Mouse (Mus musculus) adrenal gland, postnatal 25 days (tissue): ENCODE results near the gene Best2. TPM values are rescaled to one million over a fixed set of nuclear protein-coding genes. Genes with fewer than 3 reads are reported as not detected.

Experiments
- DNase-seq: peaks from one replicate; pipeline ENCODE4 v3.0.0; 2021; ENCODE audit warnings: mixed read lengths
- total RNA-seq: library from RNA; stranded (reverse); gene quantifications from 2 replicates; pipeline ENCODE4 v1.2.3, GENCODE M21; 2021

The Best2 gene
- total RNA-seq, 1 experiment from 2014 or later: not detected

- DNase-seq: no peak
Measured at GRCm38 (mm10) chr8:84981644-84982498, 32.5 kb downstream of the Best2 start.

GRCm38 (mm10) chr8:84980622-84981358, 33.5 kb downstream of the Best2 start:
- DNase-seq: peak; percentile 88

GRCm38 (mm10) chr8:84979599-84980421, 34.5 kb downstream of the Best2 start:
- DNase-seq: peak; percentile 92

GRCm38 (mm10) chr8:84978248-84978940, 35.9 kb downstream of the Best2 start, which contains the start of gene Junb:
Gene Junb (minus strand): TSS chr8:84978718.
- DNase-seq: peak; percentile 97

GRCm38 (mm10) chr8:84977435-84978247, 36.7 kb downstream of the Best2 start:
- peak; percentile 71 for DNase-seq

- no peak for DNase-seq
Measured at GRCm38 (mm10) chr8:84976763-84977434, 37.4 kb downstream of the Best2 start.

- peak; percentile 96 for DNase-seq
Measured at GRCm38 (mm10) chr8:84976031-84976762, 38.1 kb downstream of the Best2 start.

- peak; percentile 56 for DNase-seq
Measured at GRCm38 (mm10) chr8:84975434-84975833, 38.9 kb downstream of the Best2 start.

- no peak for DNase-seq
Measured at GRCm38 (mm10) chr8:84974543-84975142, 39.7 kb downstream of the Best2 start.

- peak; percentile 81 for DNase-seq
Measured at GRCm38 (mm10) chr8:84973803-84974542, 40.4 kb downstream of the Best2 start.

GRCm38 (mm10) chr8:84973079-84973478, 41.3 kb downstream of the Best2 start:
- DNase-seq: no peak

GRCm38 (mm10) chr8:84970913-84971312, 43.4 kb downstream of the Best2 start:
- no peak for DNase-seq

- DNase-seq: no peak
Measured at GRCm38 (mm10) chr8:84970135-84970790, 44.1 kb downstream of the Best2 start.

- peak; percentile 83 for DNase-seq
Measured at GRCm38 (mm10) chr8:84969241-84970134, 44.8 kb downstream of the Best2 start, which contains the start of the genes Gm49661, Prdx2 and Rnaseh2a. Gene Gm49661 (minus strand): TSS chr8:84969433. Gene Prdx2 (plus strand): TSS chr8:84969587. Gene Rnaseh2a (minus strand): TSS chr8:84969767.

- DNase-seq: no peak
Measured at GRCm38 (mm10) chr8:84968650-84969049, 45.7 kb downstream of the Best2 start.

- no peak for DNase-seq
Measured at GRCm38 (mm10) chr8:84967532-84968304, 46.6 kb downstream of the Best2 start.
